Mouse (Mus musculus) embryonic facial prominence, embryonic 12.5 days (tissue): ENCODE measurements around the gene Bmp8a. TPM values are rescaled to one million over a fixed set of nuclear protein-coding genes. Genes with fewer than 3 reads are reported as not detected.
"Not testable (repeated sequence)": the region's sequence is repeated elsewhere in the genome, so short reads cannot be mapped to it uniquely, and the experiment has no call there.

Experiments
- ATAC-seq: fragments of 200-750 bp; cut with Nextera tagmentation; 2 replicates; pipeline ENCODE4 v1.8.0; 2017; ENCODE audit not compliant: insufficient number of reproducible peaks, insufficient read depth, low FRiP score, low TSS enrichment
- H3K27ac ChIP-seq: fragments of 300-500 bp; sonication (generic); 2 replicates; pipeline ENCODE4 v1.5.1; 2016; ENCODE audit warnings: mild to moderate bottlenecking
- H3K27me3 ChIP-seq: fragments of 300-500 bp; sonication (generic); 2 replicates; pipeline ENCODE4 v1.6.1; 2016; ENCODE audit warnings: mild to moderate bottlenecking, moderate library complexity
- H3K36me3 ChIP-seq: fragments of 300-500 bp; sonication (generic); 2 replicates; pipeline ENCODE4 v1.6.1; 2016; ENCODE audit warnings: mild to moderate bottlenecking
- H3K4me1 ChIP-seq: fragments of 300-500 bp; sonication (generic); 2 replicates; pipeline ENCODE4 v1.6.1; 2016
- H3K4me2 ChIP-seq: fragments of 300-500 bp; sonication (generic); replicated peaks from 2 replicates; pipeline ENCODE4 v1.6.1; 2016; ENCODE audit warnings: mild to moderate bottlenecking, moderate library complexity
- H3K4me3 ChIP-seq: fragments of 300-500 bp; sonication (generic); 2 replicates; pipeline ENCODE4 v1.5.1; 2016; ENCODE audit warnings: mild to moderate bottlenecking
- H3K9ac ChIP-seq: fragments of 300-500 bp; sonication (generic); 2 replicates; pipeline ENCODE4 v1.6.1; 2016; ENCODE audit warnings: mild to moderate bottlenecking, moderate library complexity
- H3K9me3 ChIP-seq: fragments of 300-500 bp; sonication (generic); 2 replicates; pipeline ENCODE4 v1.6.1; 2016; ENCODE audit warnings: mild to moderate bottlenecking, moderate library complexity
- WGBS: fragments of 180-500 bp; shearing (Covaris S2); methylation state at CpG from one replicate; pipeline ENCODE4 v1.1.7; 2016; 5-methylcytosine and 5-hydroxymethylcytosine counted together
- polyA plus RNA-seq: library from polyadenylated mRNA; unstranded; fragments of >200 nt; fragmentation: Nextera tagmentation; extraction: Ambion mirVana; gene quantifications from 2 replicates; pipeline ENCODE4 v1.2.1, GENCODE M21; 2016

The Bmp8a gene
- polyA plus RNA-seq, 1 experiment from 2014 or later = 0.10 TPM

DNA sequence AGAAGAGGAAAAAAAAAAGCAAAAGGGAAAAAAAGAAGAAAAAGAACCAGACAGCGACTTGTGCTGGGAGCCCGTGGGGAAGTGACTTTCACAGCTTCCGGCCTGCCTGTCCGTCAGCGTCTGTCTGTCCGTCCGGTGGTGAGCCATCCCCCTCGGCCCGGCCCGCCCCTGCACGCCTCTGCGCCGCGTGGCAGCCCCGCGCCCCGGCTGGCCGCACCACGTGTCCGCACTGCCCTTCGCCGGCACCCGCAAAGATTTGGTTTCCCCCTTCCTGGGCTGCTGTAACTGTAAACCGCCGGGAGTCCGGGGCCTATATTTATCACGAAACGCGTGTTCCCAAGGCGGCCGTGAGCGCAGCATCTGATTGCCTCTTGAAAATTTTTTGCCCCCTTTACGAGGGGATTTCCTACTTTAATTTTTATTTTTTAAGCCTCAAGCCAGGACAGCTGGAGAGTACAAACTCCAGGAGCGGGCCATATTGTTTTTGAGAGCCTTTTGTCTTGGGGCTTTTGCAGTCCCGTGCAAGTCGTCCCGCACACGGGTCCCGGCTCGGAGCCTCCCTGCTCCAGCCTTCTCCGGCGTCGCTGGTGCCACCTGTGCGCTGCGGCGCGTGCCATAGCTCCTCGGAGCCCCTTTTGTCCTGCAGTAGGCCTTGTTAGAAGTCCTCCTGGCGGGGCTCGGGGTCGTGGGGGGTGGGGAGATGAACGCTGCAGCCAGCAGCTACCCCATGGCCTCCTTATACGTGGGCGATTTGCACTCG is 60.0 kb downstream of the Bmp8a start:
- not testable (repeated sequence) for H3K9me3 ChIP-seq, H3K27me3 ChIP-seq, H3K27ac ChIP-seq
- Histone ChIP-seq H3K36me3 (peaks cover 18% of the 10 kb centered on the region), H3K9ac (peak overlapping the region; percentile 54), H3K4me2 (peak overlapping the region; percentile 93), H3K4me3 (peak overlapping the region; percentile 48), H3K4me1 (peaks cover 22% of the 10 kb centered on the region)
- WGBS = under 1% methylated on average over 46 of the region's 55 CpGs
- peak; percentile 50; the same call in 1 of the 2 replicates for ATAC-seq

DNA sequence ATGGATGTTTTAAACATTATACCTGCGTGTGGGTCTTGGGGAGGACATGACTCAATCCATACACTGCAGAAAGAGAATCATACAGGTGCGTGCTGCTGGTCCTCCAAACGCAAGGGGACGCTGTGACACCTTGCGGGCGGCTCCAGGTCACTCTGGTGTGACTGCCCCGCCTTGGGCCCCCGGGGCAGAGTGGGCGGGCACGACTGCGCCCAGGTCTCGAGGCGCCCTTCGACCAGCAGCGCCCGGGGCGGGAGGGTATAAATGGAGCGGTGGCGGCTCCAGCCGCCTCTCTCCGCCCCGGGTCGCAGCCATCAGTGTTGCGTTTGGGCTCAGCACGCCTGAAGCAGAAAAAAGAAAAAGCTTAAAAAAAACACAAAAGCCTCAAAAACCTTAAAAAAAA is 60.6 kb downstream of the Bmp8a start:
- Histone ChIP-seq H3K27me3 (no peaks in the 10 kb centered on the region), H3K36me3 (peaks cover 13% of the 10 kb centered on the region), H3K4me2 (peak overlapping the region; percentile 93), H3K27ac (0 out of 2 replicates have a peak overlapping the region, but pooled peaks have one; percentile 67), H3K9ac (peak overlapping the region; percentile 59), H3K9me3 (no peaks in the 10 kb centered on the region), H3K4me3 (peak overlapping the region; percentile 48), H3K4me1 (peaks cover 22% of the 10 kb centered on the region)
- under 1% methylated on average over 25 of the region's 25 CpGs for WGBS
- ATAC-seq = peak; percentile 88

DNA sequence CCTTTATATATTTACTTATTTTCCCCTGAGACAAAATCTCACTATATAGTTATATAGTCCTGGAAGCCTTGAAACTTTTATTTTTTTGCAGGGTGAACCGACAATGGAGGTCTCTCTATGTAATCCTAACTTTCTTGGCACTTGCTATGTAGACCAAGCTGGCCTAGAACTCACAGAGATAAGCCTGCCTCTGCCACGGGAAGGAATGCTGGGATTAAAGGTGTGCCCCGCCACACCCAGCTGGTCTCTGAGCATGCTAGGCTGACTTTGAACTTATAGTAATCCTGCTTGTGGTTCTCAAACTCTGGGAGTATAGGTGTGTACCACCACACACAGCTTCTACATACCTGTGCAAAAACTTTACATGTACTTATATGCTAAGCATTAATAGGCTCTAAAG is 62.9 kb downstream of the Bmp8a start:
- no peak overlapping the region for H3K9ac ChIP-seq
- no peak overlapping the region for H3K4me3 ChIP-seq
- H3K9me3 ChIP-seq = no peaks in the 10 kb centered on the region
- WGBS = 73% methylated on average over 3 of the region's 3 CpGs
- no peak for ATAC-seq
- no peaks in the 10 kb centered on the region for H3K36me3 ChIP-seq
- peaks cover 13% of the 10 kb centered on the region for H3K4me1 ChIP-seq
- H3K27me3 ChIP-seq = no peaks in the 10 kb centered on the region
- no peak overlapping the region for H3K4me2 ChIP-seq
- H3K27ac ChIP-seq = no peak overlapping the region

DNA sequence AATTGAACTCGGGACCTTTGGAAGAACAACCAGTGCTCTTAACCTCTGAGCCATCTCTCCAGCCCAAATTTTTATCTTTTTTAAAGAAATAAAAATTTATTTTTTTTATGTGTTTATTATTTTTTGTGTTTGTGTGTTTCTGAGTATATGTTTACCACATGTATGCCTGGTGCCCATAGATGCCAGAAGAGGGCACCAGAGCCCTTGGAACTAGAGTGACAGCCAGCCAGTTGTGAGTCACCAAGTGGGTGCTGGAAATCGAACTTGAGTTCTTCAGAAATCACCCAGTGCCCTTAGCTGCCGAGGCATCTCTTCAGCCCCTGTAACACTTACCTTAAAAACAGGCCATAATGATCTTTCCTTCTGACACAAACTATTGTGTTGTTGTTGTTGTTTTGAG is 72.0 kb downstream of the Bmp8a start:
- H3K27me3 ChIP-seq = no peaks in the 10 kb centered on the region
- H3K27ac ChIP-seq = no peak overlapping the region
- no peaks in the 10 kb centered on the region for H3K36me3 ChIP-seq
- H3K4me2 ChIP-seq = no peak overlapping the region
- 85% methylated on average over 3 of the region's 3 CpGs for WGBS
- H3K9me3 ChIP-seq = no peaks in the 10 kb centered on the region
- no peak overlapping the region for H3K4me3 ChIP-seq
- ATAC-seq = no peak
- H3K4me1 ChIP-seq = no peaks in the 10 kb centered on the region
- H3K9ac ChIP-seq = no peak overlapping the region

Other genes starting within 250 kb of the Bmp8a start
- gene Bmp8b, start 238.1 kb downstream of the Bmp8a start, polyA plus RNA-seq = 0.47 and 0.55 TPM in 2 replicates
- gene Oxct2b, start 227.0 kb downstream of the Bmp8a start, polyA plus RNA-seq = 0.15 and 0.31 TPM in 2 replicates
- gene Ppie, start 203.3 kb downstream of the Bmp8a start, polyA plus RNA-seq = 108 and 110 TPM in 2 replicates
- gene Hpcal4, start 160.0 kb downstream of the Bmp8a start, polyA plus RNA-seq = 0.55 and 0.75 TPM in 2 replicates
- gene Nt5c1a, start 141.7 kb downstream of the Bmp8a start, polyA plus RNA-seq = not detected in 2 replicates
- gene Heyl, start 109.7 kb downstream of the Bmp8a start, polyA plus RNA-seq = 7.2 and 7.9 TPM in 2 replicates
- 39.8 and 44.1 TPM in 2 replicates for gene Pabpc4, start 80.9 kb downstream of the Bmp8a start, polyA plus RNA-seq
- not detected in 2 replicates for gene Oxct2a, start 19.6 kb downstream of the Bmp8a start, polyA plus RNA-seq